Mouse (Mus musculus) G1E (cell line): ENCODE measurements around the gene 9930104L06Rik. TPM values are rescaled to one million over a fixed set of nuclear protein-coding genes. Genes with fewer than 3 reads are reported as not detected.

Experiments
- ATAC-seq: 2 replicates; pipeline ENCODE4 v1.8.0; 2016; ENCODE audit warnings: mild to moderate bottlenecking; ENCODE audit not compliant: insufficient number of reproducible peaks, poor library complexity, low FRiP score, severe bottlenecking; ENCODE audit errors: extremely low read depth
- DNase-seq: peaks from one replicate; pipeline ENCODE4 v3.0.0; 2012; ENCODE audit warnings: low spot score
- H3K27me3 ChIP-seq: 2 replicates; pipeline ENCODE4 v1.6.1; 2012; ENCODE audit warnings: mild to moderate bottlenecking, low read length, inconsistent platforms; ENCODE audit not compliant: insufficient read depth
- H3K36me3 ChIP-seq: replicated peaks from 2 replicates; pipeline ENCODE3; 2012; ENCODE audit warnings: mild to moderate bottlenecking, inconsistent platforms
- H3K4me1 ChIP-seq: 2 replicates; pipeline ENCODE4 v1.6.1; 2012; ENCODE audit warnings: low read depth, low read length, inconsistent platforms, mixed read lengths; ENCODE audit not compliant: insufficient read depth
- H3K4me3 ChIP-seq: 2 replicates; pipeline ENCODE4 v1.5.1; 2012; ENCODE audit warnings: low read depth, mild to moderate bottlenecking, inconsistent platforms, low read length, moderate library complexity, mixed read lengths
- H3K9me3 ChIP-seq: replicated peaks from 2 replicates; pipeline ENCODE4 v1.6.1; 2012; ENCODE audit warnings: inconsistent platforms
- CTCF ChIP-seq: IDR thresholded peaks from 2 replicates; pipeline ENCODE4 v1.5.1; 2012; ENCODE audit warnings: low read depth, low read length, inconsistent platforms, mixed read lengths
- GATA1 ChIP-seq: IDR thresholded peaks from 2 replicates; pipeline ENCODE4 v1.6.1; 2012; ENCODE audit warnings: borderline replicate concordance, low read length, inconsistent platforms, mixed read lengths
- GATA2 ChIP-seq: IDR thresholded peaks from 2 replicates; pipeline ENCODE4 v1.6.1; 2012; ENCODE audit warnings: low read depth, low read length, inconsistent platforms, borderline replicate concordance
- POLR2AphosphoS5 ChIP-seq: IDR thresholded peaks from 2 replicates; pipeline ENCODE4 v1.6.1; 2012; ENCODE audit warnings: low read depth, low read length, inconsistent platforms; ENCODE audit not compliant: insufficient replicate concordance
- TAL1 ChIP-seq: conservative IDR thresholded peaks from 2 replicates; pipeline ENCODE4 v1.6.1; 2012; ENCODE audit warnings: low read depth, low read length, inconsistent platforms, mixed read lengths
- polyA plus RNA-seq: library from polyadenylated mRNA; stranded (reverse); fragments of >175 nt; gene quantifications from 2 replicates; pipeline ENCODE4 v1.2.3, GENCODE M21; 2012
- total RNA-seq, 2 experiments: library from RNA; stranded (forward) in 1 of 2; stranded (reverse) in 1 of 2; fragments of 200-1000 nt in 1 of 2; fragments of >200 nt in 1 of 2; fragmentation: Nextera tagmentation in 1 of 2; gene quantifications; 2 replicates each; pipeline ENCODE4 v1.2.3; 2014 to 2017

Gene 9930104L06Rik
- total and polyA plus RNA-seq, 3 experiments = 4.3 to 16.9 (median 15.0) TPM

DNA sequence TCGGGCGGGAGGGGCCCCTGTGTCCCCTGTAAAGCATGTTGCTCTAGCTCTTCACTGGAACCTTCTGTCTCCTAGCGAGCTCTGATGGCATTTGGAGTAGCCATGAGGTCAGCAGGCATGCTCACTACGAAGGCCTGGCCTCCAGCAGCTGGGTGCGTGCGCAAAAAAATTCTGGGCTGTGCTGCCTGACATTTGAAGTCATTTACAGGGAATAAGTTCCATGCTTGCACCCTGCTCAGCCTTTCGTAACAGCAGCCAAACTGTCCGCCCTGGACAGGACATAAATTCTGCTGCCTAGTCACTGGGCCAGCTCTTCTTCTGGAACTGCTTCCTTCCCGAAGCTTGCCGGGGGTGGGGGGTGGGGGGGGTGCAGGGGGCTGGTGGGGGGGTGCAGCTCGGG, 22.2 kb downstream of the 9930104L06Rik start:
- Histone ChIP-seq H3K36me3 (no peaks in the 10 kb centered on the region), H3K27me3 (peaks cover 16% of the 10 kb centered on the region), H3K9me3 (no peaks in the 10 kb centered on the region), H3K4me1 (no peaks in the 10 kb centered on the region), H3K4me3 (no peak overlapping the region)
- TF ChIP-seq POLR2AphosphoS5 (no peak), GATA1 (no peak), TAL1 (no peak), GATA2 (no peak), CTCF (no peak)
- DNase-seq (no peak), ATAC-seq (no peak)

DNA sequence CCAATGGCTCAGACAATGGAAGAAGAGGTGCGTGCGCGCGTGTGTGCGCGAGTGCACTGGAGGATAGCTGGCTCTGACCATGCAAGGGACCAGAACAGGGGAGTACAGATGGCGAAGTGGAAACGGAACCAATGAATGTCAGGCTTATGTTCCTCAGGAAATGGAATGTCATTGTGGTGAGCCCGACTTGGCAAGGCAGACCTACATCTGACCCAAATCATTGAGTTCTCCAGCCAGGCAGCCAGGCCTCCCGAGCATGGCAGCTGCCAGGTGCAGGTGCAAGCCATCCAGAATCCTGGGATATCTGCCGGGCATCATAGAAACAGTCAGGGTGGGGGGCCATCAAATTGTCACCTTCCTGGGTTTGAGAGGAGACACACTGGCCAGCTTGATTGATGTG, 24.1 kb downstream of the 9930104L06Rik start:
- DNase-seq (no peak), ATAC-seq (no peak)

DNA sequence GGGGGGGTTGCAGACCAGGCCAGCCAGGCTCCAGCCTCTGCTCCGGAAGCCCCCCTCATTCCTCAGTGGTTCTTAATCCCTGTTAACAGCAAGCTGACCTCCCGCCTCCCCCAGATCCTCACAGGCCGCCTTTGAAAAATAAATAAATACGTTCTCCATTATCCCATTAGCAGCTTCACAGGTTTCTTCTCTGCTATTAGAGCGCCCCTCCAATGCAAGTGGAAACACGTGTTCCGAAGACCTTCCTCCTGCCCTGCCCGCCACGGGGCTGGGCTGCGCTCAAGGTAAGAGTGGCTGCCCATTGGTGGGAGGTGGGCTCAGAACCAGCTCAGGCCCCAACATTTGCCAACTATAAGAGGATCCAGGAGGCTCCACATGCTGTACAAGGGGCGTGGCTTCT, 25.7 kb downstream of the 9930104L06Rik start:
- Histone ChIP-seq H3K9me3 (no peaks in the 10 kb centered on the region), H3K4me3 (no peak overlapping the region), H3K27me3 (peaks cover 15% of the 10 kb centered on the region), H3K4me1 (no peaks in the 10 kb centered on the region), H3K36me3 (no peaks in the 10 kb centered on the region)
- ATAC-seq (no peak), DNase-seq (no peak)
- TF ChIP-seq GATA2 (no peak), CTCF (no peak), GATA1 (no peak), POLR2AphosphoS5 (no peak), TAL1 (no peak)

More for the DNA sequence above, 24.1 kb downstream of the 9930104L06Rik start:
- H3K9me3 ChIP-seq = no peaks in the 10 kb centered on the region
- no peak overlapping the region for H3K4me3 ChIP-seq
- H3K4me1 ChIP-seq = no peaks in the 10 kb centered on the region
- H3K36me3 ChIP-seq = no peaks in the 10 kb centered on the region
- peaks cover 21% of the 10 kb centered on the region for H3K27me3 ChIP-seq
- TF ChIP-seq GATA2 (no peak), GATA1 (no peak), POLR2AphosphoS5 (no peak), TAL1 (no peak), CTCF (no peak)

DNA sequence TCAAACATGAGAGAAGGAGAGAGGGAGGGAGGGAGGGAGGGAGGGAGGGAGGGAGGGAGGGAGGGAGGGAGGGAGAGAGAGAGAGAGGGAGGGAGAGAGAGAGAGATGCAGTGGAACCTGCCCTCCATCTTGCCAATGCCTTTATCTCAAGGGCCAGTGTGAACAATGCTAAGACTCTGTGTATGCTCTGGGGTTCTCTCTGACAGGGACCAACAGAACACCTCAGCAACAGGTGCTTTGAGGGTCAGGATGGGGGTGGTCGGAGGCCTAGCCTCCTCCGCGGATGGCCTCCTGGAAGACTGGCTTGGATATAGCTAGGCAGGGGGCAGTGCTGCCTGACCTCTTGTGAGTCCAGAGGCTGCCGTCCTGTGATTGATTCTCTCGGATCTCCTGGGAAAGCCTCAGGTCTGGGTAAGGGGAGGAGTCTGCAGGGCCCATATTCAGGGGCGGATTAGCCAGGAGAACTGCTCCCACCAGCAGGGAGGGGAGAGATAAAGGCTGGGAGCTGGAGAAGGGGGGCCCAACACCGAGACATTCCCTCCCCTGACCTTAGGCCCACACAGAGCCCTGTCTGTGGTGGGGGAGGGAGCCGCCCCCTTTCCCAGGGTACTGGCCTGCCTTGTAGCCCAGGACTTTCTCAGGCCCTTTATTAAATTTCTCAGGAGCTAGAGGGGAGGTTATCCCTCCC, 28.2 kb downstream of the 9930104L06Rik start:
- Histone ChIP-seq H3K27me3 (peaks cover 20% of the 10 kb centered on the region), H3K4me3 (no peak overlapping the region), H3K4me1 (no peaks in the 10 kb centered on the region), H3K36me3 (no peaks in the 10 kb centered on the region), H3K9me3 (no peaks in the 10 kb centered on the region)
- TF ChIP-seq GATA2 (no peak), GATA1 (no peak), POLR2AphosphoS5 (no peak), CTCF (no peak), TAL1 (no peak)
- DNase-seq (no peak), ATAC-seq (no peak)

DNA sequence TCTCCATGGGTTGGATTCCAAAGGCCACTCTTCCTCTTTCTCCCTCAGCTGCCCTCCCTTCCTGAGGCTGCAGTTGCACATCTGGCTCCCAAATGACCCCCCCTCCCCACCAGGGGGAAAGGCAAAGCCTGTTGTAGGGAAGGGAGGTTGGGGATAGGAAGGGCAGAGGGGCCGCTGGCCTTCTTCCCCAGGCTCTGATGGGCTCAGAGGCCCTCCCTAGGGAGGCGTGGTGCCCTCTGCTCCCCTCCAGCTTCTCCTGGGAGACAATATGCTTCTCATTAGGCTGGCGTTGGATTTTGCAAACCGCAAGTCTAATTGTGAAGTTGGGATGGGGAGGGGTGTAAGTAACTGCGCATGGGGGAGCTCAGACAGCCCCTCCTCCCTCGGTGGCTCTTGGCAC, 31.9 kb downstream of the 9930104L06Rik start:
- TF ChIP-seq GATA2 (no peak), GATA1 (no peak), POLR2AphosphoS5 (no peak), TAL1 (no peak), CTCF (no peak)
- Histone ChIP-seq H3K36me3 (no peaks in the 10 kb centered on the region), H3K4me1 (no peaks in the 10 kb centered on the region), H3K9me3 (no peaks in the 10 kb centered on the region), H3K27me3 (peaks cover 28% of the 10 kb centered on the region), H3K4me3 (no peak overlapping the region)
- DNase-seq = no peak
- no peak for ATAC-seq

DNA sequence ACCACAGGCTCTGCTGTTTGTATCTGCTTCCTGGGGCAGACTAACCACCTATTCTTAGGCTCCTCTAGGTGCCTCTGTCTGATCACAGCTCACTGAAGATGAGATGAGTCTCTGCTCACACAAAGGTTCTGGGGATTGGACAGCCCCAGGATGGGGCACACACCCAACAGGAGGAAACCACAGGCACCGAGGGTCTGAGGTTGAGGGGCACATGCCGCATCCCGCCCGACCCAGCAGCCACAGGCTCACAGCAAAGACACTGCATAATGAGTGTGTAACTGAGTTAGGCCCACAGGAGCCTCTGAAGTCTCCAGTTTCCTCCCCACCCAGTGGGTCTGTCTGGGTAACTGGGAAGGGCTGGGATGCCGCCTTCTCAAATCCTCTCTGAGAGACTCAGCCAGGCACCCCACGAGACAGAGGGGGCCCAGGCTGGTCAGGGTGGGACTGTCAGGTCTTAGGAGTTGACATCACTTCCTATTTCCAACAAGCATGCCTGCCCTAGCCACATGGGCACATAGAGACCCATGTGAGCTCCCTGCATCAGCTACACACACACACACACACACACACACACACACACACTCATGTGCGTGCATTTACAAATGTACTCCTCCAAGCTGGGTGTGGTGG, 32.5 kb downstream of the 9930104L06Rik start:
- ATAC-seq (no peak), DNase-seq (no peak)
- Histone ChIP-seq H3K36me3 (no peaks in the 10 kb centered on the region), H3K4me3 (no peak overlapping the region), H3K27me3 (peaks cover 29% of the 10 kb centered on the region), H3K9me3 (no peaks in the 10 kb centered on the region), H3K4me1 (no peaks in the 10 kb centered on the region)
- TF ChIP-seq CTCF = no peak
- no peak for TF ChIP-seq TAL1
- no peak for TF ChIP-seq POLR2AphosphoS5
- TF ChIP-seq GATA1 = no peak
- TF ChIP-seq GATA2 = no peak
